Mouse (Mus musculus): ENCODE measurements at regions not wholly inside any gene's neighbourhood (a gene's known extent, or its start where the extent isn't known, plus 50 kb on each side); places are given as distances from the start of the nearest gene placed in this dataset.
A peak's percentile ranks its signal among the peaks of the same experiment; 100 is the strongest.

- DNase-seq (ENCODE audit: low spot score in 2 of 2), result no peak
Measured at GRCm38 (mm10) chr2:137974651-137975050, 281.7 kb upstream of the Btbd3 start.

GRCm38 (mm10) chr2:137969156-137969555 is 287.2 kb upstream of the Btbd3 start:
- DNase-seq (ENCODE audit: low spot score in 2 of 2), result no peak

GRCm38 (mm10) chr2:137966460-137967076 is 289.8 kb upstream of the Btbd3 start:
- no peak for DNase-seq (ENCODE audit: low spot score in 2 of 2)

- peak in 1 of 2 experiments; percentile 4 for DNase-seq (ENCODE audit: low spot score in 2 of 2)
Measured at GRCm38 (mm10) chr2:137954830-137955229, 301.5 kb upstream of the Btbd3 start.

- DNase-seq (ENCODE audit: low spot score in 2 of 2), result no peak
Measured at GRCm38 (mm10) chr2:137953144-137953543, 303.2 kb upstream of the Btbd3 start.

GRCm38 (mm10) chr2:137951942-137952341 is 304.4 kb upstream of the Btbd3 start:
- DNase-seq (ENCODE audit: low spot score in 2 of 2), result no peak

GRCm38 (mm10) chr2:137950931-137951330 is 305.4 kb upstream of the Btbd3 start:
- no peak for DNase-seq (ENCODE audit: low spot score in 2 of 2)

GRCm38 (mm10) chr2:137942753-137943152 is 313.6 kb upstream of the Btbd3 start:
- peak; percentile 38 to 85 for DNase-seq (ENCODE audit: low spot score in 2 of 2)

GRCm38 (mm10) chr2:137939591-137939990 is 316.8 kb upstream of the Btbd3 start:
- DNase-seq (ENCODE audit: low spot score in 2 of 2), result no peak

GRCm38 (mm10) chr2:137938831-137939480 is 317.4 kb upstream of the Btbd3 start:
- no peak for DNase-seq (ENCODE audit: low spot score in 2 of 2)

GRCm38 (mm10) chr2:137936613-137937012 is 319.8 kb upstream of the Btbd3 start:
- DNase-seq (ENCODE audit: low spot score in 2 of 2), result no peak

- DNase-seq (ENCODE audit: low spot score in 2 of 2), result no peak
Measured at GRCm38 (mm10) chr2:137932931-137933330, 323.4 kb upstream of the Btbd3 start.

- DNase-seq (ENCODE audit: low spot score in 2 of 2), result no peak
Measured at GRCm38 (mm10) chr2:137932488-137932887, 323.9 kb upstream of the Btbd3 start.

GRCm38 (mm10) chr2:137925488-137925887 is 330.9 kb upstream of the Btbd3 start:
- DNase-seq (ENCODE audit: low spot score in 2 of 2), result no peak

- DNase-seq (ENCODE audit: low spot score in 2 of 2), result no peak
Measured at GRCm38 (mm10) chr2:137924576-137924975, 331.8 kb upstream of the Btbd3 start.

GRCm38 (mm10) chr2:137898425-137898824 is 357.9 kb upstream of the Btbd3 start:
- DNase-seq (ENCODE audit: low spot score in 2 of 2), result no peak

- no peak for DNase-seq (ENCODE audit: low spot score in 2 of 2)
Measured at GRCm38 (mm10) chr2:137880211-137881031, 375.9 kb upstream of the Btbd3 start.

- DNase-seq (ENCODE audit: low spot score in 2 of 2), result no peak
Measured at GRCm38 (mm10) chr2:137869676-137870075, 386.7 kb upstream of the Btbd3 start.

GRCm38 (mm10) chr2:137854494-137854893 is 401.9 kb upstream of the Btbd3 start:
- no peak for DNase-seq (ENCODE audit: low spot score in 2 of 2)

GRCm38 (mm10) chr2:137853399-137854259 is 402.7 kb upstream of the Btbd3 start:
- DNase-seq (ENCODE audit: low spot score in 2 of 2), result no peak

GRCm38 (mm10) chr2:137847901-137848300 is 408.5 kb upstream of the Btbd3 start:
- no peak for DNase-seq (ENCODE audit: low spot score in 2 of 2)
